Comparison of ENCODE assay signal across 8 mouse cellular contexts in genomic region chr15:92050996-92051352, GRCm38 (mm10). TPM values are rescaled to one million over a fixed set of nuclear protein-coding genes. Genes with fewer than 3 reads are reported as not detected.
DNase-seq lines count a peak whose midpoint lies in the region; ATAC-seq lines count a peak whose summit lies in the region.

Gene Cntn1, plus strand, starts transcription at chr15:92051165.

- intact Hi-C loops in left cerebral cortex, postnatal 14 days (cut with DNase I): loop anchor here (5.0 kb wide), 2 partner anchors 111 to 181 kb away; no protein-coding TSS in a partner anchor

- no peaks in the 10 kb centered on the region for H3K9me3 ChIP-seq in midbrain, embryonic 15.5 days

- peaks cover 9% of the 10 kb centered on the region for H3K4me1 ChIP-seq in midbrain, embryonic 15.5 days

- no peaks in the 10 kb centered on the region for H3K27me3 ChIP-seq in midbrain, embryonic 15.5 days (replicated peaks)

- DNase-seq in adrenal gland, adult 2 months: peak; percentile 35
- DNase-seq in cerebellum, adult 9-10 months: peak; percentile 95
- DNase-seq in kidney, adult 11 months: peak; percentile 6
- DNase-seq in left cerebral cortex, postnatal 14 days (ENCODE audit: low spot score in 2 of 2): peak; percentile 92 to 94
- peak; percentile 88 for DNase-seq in telencephalon, adult 2 months (ENCODE audit: low read depth, low spot score)

- H3K27ac ChIP-seq in midbrain, embryonic 15.5 days: peak within 1 kb of the TSS; percentile 89

- no peaks in the 10 kb centered on the region for H3K36me3 ChIP-seq in midbrain, embryonic 15.5 days (replicated peaks)

- H3K9ac ChIP-seq in midbrain, embryonic 15.5 days: peak within 1 kb of the TSS; percentile 74

- 0% methylated on average over 17 of the region's 17 CpGs for WGBS in midbrain, embryonic 15.5 days

- ATAC-seq in frontal cortex, adult (ENCODE audit: low TSS enrichment): peak; percentile 88
- ATAC-seq in midbrain, embryonic 15.5 days (replicated peaks): peak; percentile 98
- ATAC-seq in monocyte, adult 5-6 weeks (replicated peaks; ENCODE audit: insufficient number of reproducible peaks, low FRiP score, low TSS enrichment, poor library complexity, severe bottlenecking): no peak

- peak within 1 kb of the TSS; percentile 84 for H3K4me2 ChIP-seq in midbrain, embryonic 15.5 days

- peak within 1 kb of the TSS; percentile 78 for H3K4me3 ChIP-seq in midbrain, embryonic 15.5 days

RNA-seq across cellular contexts. Expression of gene Cntn1, which starts in this region (rescaled TPM):
- 1 to 10 TPM; 2.7 to 4.1 TPM for total RNA-seq in adrenal gland, adult 2 months (2021)
- polyA plus RNA-seq in adrenal gland, adult 2 months (2012; rRNA removed): 0.21 and 0.42 TPM in 2 replicates
- 100 to 1,000 TPM; 376 to 404 TPM for total RNA-seq in left cerebral cortex, postnatal 14 days (2021)
- polyA plus RNA-seq in midbrain, embryonic 15.5 days (2015; fragmentation: Nextera tagmentation; extraction: Ambion mirVana): 49.5 and 55.7 TPM in 2 replicates
- not detected in 3 replicates for total RNA-seq in monocyte, adult 5-6 weeks (2017)

Comparison
In these comparisons a context has a peak if more than half of its experiments do, and no peak if none do; other contexts are left out.
1. RNA of gene Cntn1 (total RNA-seq): 376 to 404 TPM in left cerebral cortex, postnatal 14 days; 2.7 to 4.1 TPM in adrenal gland, adult 2 months and not detected in monocyte, adult 5-6 weeks; every median in the first group is over 10 times any median in the second.
2. RNA of gene Cntn1 (polyA plus RNA-seq): 49.5 to 55.7 TPM in midbrain, embryonic 15.5 days; 0.21 to 0.42 TPM in adrenal gland, adult 2 months; every median in the first group is over 10 times any median in the second.
3. DNase-seq: peak in every context shown above with its lines; median percentile 95 in cerebellum, adult 9-10 months; 93 in left cerebral cortex, postnatal 14 days; 88 in telencephalon, adult 2 months; 35 in adrenal gland, adult 2 months; 6 in kidney, adult 11 months.